Mouse (Mus musculus) kidney, adult 2 months (tissue): Measurements from ENCODE around the gene Galnt3.

ENCODE experiments used
- CTCF ChIP-seq: fragments of 200-500 bp; conservative IDR thresholded peaks from 2 replicates; pipeline ENCODE4 v1.5.1; 2011; ENCODE audit warnings: low read depth, mild to moderate bottlenecking, control low read depth, low read length, moderate library complexity, mixed read lengths; ENCODE audit not compliant: insufficient read depth, insufficient read length
- POLR2A ChIP-seq: fragments of 200-500 bp; IDR thresholded peaks from one replicate; pipeline ENCODE4 v1.6.1; 2011; ENCODE audit warnings: low read depth, low read length, control low read depth

DNA sequence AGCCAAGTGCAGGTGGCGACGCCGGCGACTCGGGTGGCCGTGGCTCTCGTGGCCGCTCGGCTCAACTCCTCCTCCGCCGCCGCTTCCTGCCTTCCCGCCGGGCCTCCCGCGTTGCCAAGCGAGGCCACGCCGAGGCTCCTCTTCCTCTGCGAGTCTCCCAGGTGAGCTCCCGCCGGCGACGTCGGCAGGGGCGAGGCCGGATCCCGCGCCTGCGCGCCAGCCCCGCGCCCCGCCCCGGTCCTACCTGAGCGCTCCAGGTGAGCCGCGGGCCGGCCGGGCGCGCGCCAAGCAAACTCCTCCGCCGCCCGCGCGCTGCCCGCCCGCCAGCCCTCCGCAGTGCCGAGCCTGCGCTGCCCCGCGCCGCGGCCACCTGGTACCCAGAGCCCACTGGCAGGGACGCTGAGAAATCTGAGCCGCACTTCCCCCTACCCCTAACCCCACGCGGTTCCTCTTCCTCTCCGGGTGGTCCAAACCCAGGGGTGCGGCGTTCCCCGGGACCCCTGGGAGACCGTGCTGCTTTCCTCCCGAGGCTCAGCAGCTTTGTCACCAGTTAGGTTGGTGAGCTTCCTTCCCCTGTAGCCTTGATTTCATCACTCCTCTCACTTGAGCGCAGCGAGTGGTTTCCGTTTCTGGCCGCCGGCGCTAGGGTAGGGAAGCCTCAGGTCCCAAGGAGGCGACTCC is at the start of gene Galnt3:
- TF ChIP-seq CTCF = no peak
- no peak for TF ChIP-seq POLR2A
